In genomic region chr3:52386343-52386742, GRCm38 (mm10) we compare ENCODE assay signal across 15 mouse cellular contexts.
"Had no signal": no experiment of that assay in that cellular context is flagged by ENCODE, and none has a peak within 500 bp of the region (broad histone marks: within the 10 kb centered on the region; RNA-seq: fewer than 3 reads in every experiment).

No protein-coding gene starts in this region.

- DNase-seq: gastrocnemius, adult 2 months; gastrocnemius, postnatal 10 days; gastrocnemius, postnatal 25 days; heart, adult 11 months; heart, adult 2 months; heart, postnatal 14 days; heart, postnatal 36 days; kidney, adult 11 months; kidney, adult 2 months; kidney, adult 9 months; kidney, postnatal 14 days; kidney, postnatal 36 days; layer of hippocampus, adult 9-11 months; liver; liver, embryonic 13.5 days had no signal
